Mouse (Mus musculus): ENCODE results near the gene Ube2g2. TPM values are rescaled to one million over a fixed set of nuclear protein-coding genes. Genes with fewer than 3 reads are reported as not detected.

Ube2g2 gene
- total and polyA plus RNA-seq, 3 experiments: 28.7 to 59.4 (median 40.8) TPM

Other genes with a start within 250 kb of the Ube2g2 start
Only the 20 nearest of the 30 such genes appear.
- gene Fam207a, start 106.5 kb upstream of the Ube2g2 start, total RNA-seq (2012; rRNA removed): 46.1 and 56.1 TPM in 2 replicates
- gene Fam207a, start 106.5 kb upstream of the Ube2g2 start, total RNA-seq (2014; rRNA removed): 42.4 and 43.1 TPM in 2 replicates
- gene Fam207a, start 106.5 kb upstream of the Ube2g2 start, polyA plus RNA-seq (2012; ENCODE audit: insufficient read length, low read depth): 65.4 and 88.6 TPM in 2 replicates
- gene Itgb2, start 92.0 kb upstream of the Ube2g2 start, total RNA-seq (2012; rRNA removed): 32.2 and 32.6 TPM in 2 replicates
- gene Itgb2, start 92.0 kb upstream of the Ube2g2 start, total RNA-seq (2014; rRNA removed): 40.2 and 40.3 TPM in 2 replicates
- 52.2 and 54.1 TPM in 2 replicates for gene Itgb2, start 92.0 kb upstream of the Ube2g2 start, polyA plus RNA-seq (2012; ENCODE audit: insufficient read length, low read depth)
- gene Pttg1ip, start 40.6 kb upstream of the Ube2g2 start, total RNA-seq (2012; rRNA removed): 20.7 and 21.7 TPM in 2 replicates
- 24.2 and 25.3 TPM in 2 replicates for gene Pttg1ip, start 40.6 kb upstream of the Ube2g2 start, total RNA-seq (2014; rRNA removed)
- gene Pttg1ip, start 40.6 kb upstream of the Ube2g2 start, polyA plus RNA-seq (2012; ENCODE audit: insufficient read length, low read depth): 18.9 and 20.3 TPM in 2 replicates
- 54.4 and 57.2 TPM in 2 replicates for gene Sumo3, start 16.2 kb upstream of the Ube2g2 start, total RNA-seq (2012; rRNA removed)
- gene Sumo3, start 16.2 kb upstream of the Ube2g2 start, total RNA-seq (2014; rRNA removed): 81.2 TPM in 2 replicates
- 87.9 and 130 TPM in 2 replicates for gene Sumo3, start 16.2 kb upstream of the Ube2g2 start, polyA plus RNA-seq (2012; ENCODE audit: insufficient read length, low read depth)
- 0.55 TPM in 1 of 2 replicates, not detected in the other for gene Gm49325, start 16.1 kb upstream of the Ube2g2 start, total RNA-seq (2012; rRNA removed)
- gene Gm49325, start 16.1 kb upstream of the Ube2g2 start, total RNA-seq (2014; rRNA removed): 1.1 TPM in 1 of 2 replicates, not detected in the other
- gene Gm49325, start 16.1 kb upstream of the Ube2g2 start, polyA plus RNA-seq (2012; ENCODE audit: insufficient read length, low read depth): 26.9 and 54.0 TPM in 2 replicates
- 0.17 and 0.42 TPM in 2 replicates for gene Tspear, start 64.3 kb downstream of the Ube2g2 start, total RNA-seq (2012; rRNA removed)
- gene Tspear, start 64.3 kb downstream of the Ube2g2 start, total RNA-seq (2014; rRNA removed): 0.09 TPM in 1 of 2 replicates, not detected in the other
- 0.11 TPM in 1 of 2 replicates, not detected in the other for gene Tspear, start 64.3 kb downstream of the Ube2g2 start, polyA plus RNA-seq (2012; ENCODE audit: insufficient read length, low read depth)
- gene Gm19402, start 68.5 kb downstream of the Ube2g2 start, total RNA-seq (2012; rRNA removed): not detected in 2 replicates
- gene Gm19402, start 68.5 kb downstream of the Ube2g2 start, total RNA-seq (2014; rRNA removed): not detected in 2 replicates
- not detected in 2 replicates for gene Gm19402, start 68.5 kb downstream of the Ube2g2 start, polyA plus RNA-seq (2012; ENCODE audit: insufficient read length, low read depth)
- not detected in 2 replicates for gene Gm9508, start 75.0 kb downstream of the Ube2g2 start, total RNA-seq (2012; rRNA removed)
- gene Gm9508, start 75.0 kb downstream of the Ube2g2 start, total RNA-seq (2014; rRNA removed): not detected in 2 replicates
- gene Gm9508, start 75.0 kb downstream of the Ube2g2 start, polyA plus RNA-seq (2012; ENCODE audit: insufficient read length, low read depth): not detected in 2 replicates
- gene Gm10272, start 84.4 kb downstream of the Ube2g2 start, total RNA-seq (2012; rRNA removed): not detected in 2 replicates
- not detected in 2 replicates for gene Gm10272, start 84.4 kb downstream of the Ube2g2 start, total RNA-seq (2014; rRNA removed)
- not detected in 2 replicates for gene Gm10272, start 84.4 kb downstream of the Ube2g2 start, polyA plus RNA-seq (2012; ENCODE audit: insufficient read length, low read depth)
- not detected in 2 replicates for gene Gm10024, start 89.2 kb downstream of the Ube2g2 start, total RNA-seq (2012; rRNA removed)
- not detected in 2 replicates for gene Gm10024, start 89.2 kb downstream of the Ube2g2 start, total RNA-seq (2014; rRNA removed)
- not detected in 2 replicates for gene Gm10024, start 89.2 kb downstream of the Ube2g2 start, polyA plus RNA-seq (2012; ENCODE audit: insufficient read length, low read depth)
- gene Gm10142, start 93.5 kb downstream of the Ube2g2 start, total RNA-seq (2012; rRNA removed): not detected in 2 replicates
- gene Gm10142, start 93.5 kb downstream of the Ube2g2 start, total RNA-seq (2014; rRNA removed): not detected in 2 replicates
- not detected in 2 replicates for gene Gm10142, start 93.5 kb downstream of the Ube2g2 start, polyA plus RNA-seq (2012; ENCODE audit: insufficient read length, low read depth)
- not detected in 2 replicates for gene Krtap12-1, start 98.3 kb downstream of the Ube2g2 start, total RNA-seq (2012; rRNA removed)
- gene Krtap12-1, start 98.3 kb downstream of the Ube2g2 start, total RNA-seq (2014; rRNA removed): not detected in 2 replicates
- not detected in 2 replicates for gene Krtap12-1, start 98.3 kb downstream of the Ube2g2 start, polyA plus RNA-seq (2012; ENCODE audit: insufficient read length, low read depth)
- gene Gm10100, start 104.2 kb downstream of the Ube2g2 start, total RNA-seq (2012; rRNA removed): not detected in 2 replicates
- gene Gm10100, start 104.2 kb downstream of the Ube2g2 start, total RNA-seq (2014; rRNA removed): not detected in 2 replicates
- gene Gm10100, start 104.2 kb downstream of the Ube2g2 start, polyA plus RNA-seq (2012; ENCODE audit: insufficient read length, low read depth): not detected in 2 replicates
- gene Gm18596, start 120.4 kb downstream of the Ube2g2 start, total RNA-seq (2012; rRNA removed): not detected in 2 replicates
- not detected in 2 replicates for gene Gm18596, start 120.4 kb downstream of the Ube2g2 start, total RNA-seq (2014; rRNA removed)
- not detected in 2 replicates for gene Gm18596, start 120.4 kb downstream of the Ube2g2 start, polyA plus RNA-seq (2012; ENCODE audit: insufficient read length, low read depth)
- gene Gm9736, start 129.1 kb downstream of the Ube2g2 start, total RNA-seq (2012; rRNA removed): not detected in 2 replicates
- not detected in 2 replicates for gene Gm9736, start 129.1 kb downstream of the Ube2g2 start, total RNA-seq (2014; rRNA removed)
- not detected in 2 replicates for gene Gm9736, start 129.1 kb downstream of the Ube2g2 start, polyA plus RNA-seq (2012; ENCODE audit: insufficient read length, low read depth)
- not detected in 2 replicates for gene Gm3233, start 137.4 kb downstream of the Ube2g2 start, total RNA-seq (2012; rRNA removed)
- not detected in 2 replicates for gene Gm3233, start 137.4 kb downstream of the Ube2g2 start, total RNA-seq (2014; rRNA removed)
- not detected in 2 replicates for gene Gm3233, start 137.4 kb downstream of the Ube2g2 start, polyA plus RNA-seq (2012; ENCODE audit: insufficient read length, low read depth)
- not detected in 2 replicates for gene Gm3238, start 149.1 kb downstream of the Ube2g2 start, total RNA-seq (2012; rRNA removed)
- not detected in 2 replicates for gene Gm3238, start 149.1 kb downstream of the Ube2g2 start, total RNA-seq (2014; rRNA removed)
- gene Gm3238, start 149.1 kb downstream of the Ube2g2 start, polyA plus RNA-seq (2012; ENCODE audit: insufficient read length, low read depth): not detected in 2 replicates
- not detected in 2 replicates for gene Gm7138, start 154.7 kb downstream of the Ube2g2 start, total RNA-seq (2012; rRNA removed)
- gene Gm7138, start 154.7 kb downstream of the Ube2g2 start, total RNA-seq (2014; rRNA removed): not detected in 2 replicates
- gene Gm7138, start 154.7 kb downstream of the Ube2g2 start, polyA plus RNA-seq (2012; ENCODE audit: insufficient read length, low read depth): not detected in 2 replicates
- not detected in 2 replicates for gene Gm3250, start 160.3 kb downstream of the Ube2g2 start, total RNA-seq (2012; rRNA removed)
- not detected in 2 replicates for gene Gm3250, start 160.3 kb downstream of the Ube2g2 start, total RNA-seq (2014; rRNA removed)
- gene Gm3250, start 160.3 kb downstream of the Ube2g2 start, polyA plus RNA-seq (2012; ENCODE audit: insufficient read length, low read depth): not detected in 2 replicates
- gene Gm7137, start 165.9 kb downstream of the Ube2g2 start, total RNA-seq (2012; rRNA removed): not detected in 2 replicates
- not detected in 2 replicates for gene Gm7137, start 165.9 kb downstream of the Ube2g2 start, total RNA-seq (2014; rRNA removed)
- not detected in 2 replicates for gene Gm7137, start 165.9 kb downstream of the Ube2g2 start, polyA plus RNA-seq (2012; ENCODE audit: insufficient read length, low read depth)

Measured in CH12.LX (cell line).